Mouse (Mus musculus): ENCODE results near the gene Fancc.

Gene Fancc

GRCm38 (mm10) chr13:63496646-63497582 is at the start of gene Fancc:
Gene Fancc (minus strand): TSS chr13:63497278.
- DNase-seq = peak; percentile 58

GRCm38 (mm10) chr13:63545291-63545690 is 48.2 kb upstream of the Fancc start:
- no peak for DNase-seq

DNA sequence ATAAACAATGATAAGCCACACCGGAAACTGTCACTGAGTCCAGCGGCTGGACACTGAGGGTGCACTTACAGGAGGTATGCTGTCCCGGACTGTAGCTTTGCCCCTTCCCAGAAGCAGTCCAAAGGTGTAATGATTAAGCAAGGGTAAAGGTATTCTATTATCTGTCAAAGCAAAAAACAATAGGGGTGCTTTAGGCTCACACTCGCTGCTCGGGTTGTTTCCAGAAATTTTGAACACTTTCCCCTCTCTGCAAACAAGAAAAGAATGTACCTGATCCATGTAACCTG is 47.8 kb upstream of the Fancc start:
- DNase-seq = no peak

- DNase-seq = no peak
Observed at GRCm38 (mm10) chr13:63544119-63544966, 47.3 kb upstream of the Fancc start.

DNA sequence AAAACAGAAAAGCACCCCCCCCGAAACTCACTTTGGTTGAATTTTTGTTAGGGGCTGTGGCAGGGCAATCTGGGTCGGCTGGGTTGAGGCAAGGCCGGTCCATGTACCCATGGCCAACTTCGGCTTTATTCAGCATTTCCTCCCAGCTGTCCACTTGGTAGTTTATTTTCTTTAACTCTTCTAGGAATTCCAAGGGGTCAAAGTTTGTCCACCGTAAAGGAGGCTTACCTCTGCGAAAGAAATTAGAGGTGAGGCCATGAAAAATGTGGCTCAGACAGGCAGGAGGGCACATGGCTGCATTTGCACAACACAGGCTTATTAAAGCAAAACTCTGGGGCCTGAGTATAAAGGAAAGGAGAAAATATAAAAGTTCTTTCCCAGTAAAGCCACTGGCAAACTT is 46.4 kb upstream of the Fancc start:
- no peak for DNase-seq

GRCm38 (mm10) chr13:63542796-63543384 is 45.8 kb upstream of the Fancc start:
- no peak for DNase-seq

GRCm38 (mm10) chr13:63541510-63541909 is 44.4 kb upstream of the Fancc start:
- no peak for DNase-seq

DNA sequence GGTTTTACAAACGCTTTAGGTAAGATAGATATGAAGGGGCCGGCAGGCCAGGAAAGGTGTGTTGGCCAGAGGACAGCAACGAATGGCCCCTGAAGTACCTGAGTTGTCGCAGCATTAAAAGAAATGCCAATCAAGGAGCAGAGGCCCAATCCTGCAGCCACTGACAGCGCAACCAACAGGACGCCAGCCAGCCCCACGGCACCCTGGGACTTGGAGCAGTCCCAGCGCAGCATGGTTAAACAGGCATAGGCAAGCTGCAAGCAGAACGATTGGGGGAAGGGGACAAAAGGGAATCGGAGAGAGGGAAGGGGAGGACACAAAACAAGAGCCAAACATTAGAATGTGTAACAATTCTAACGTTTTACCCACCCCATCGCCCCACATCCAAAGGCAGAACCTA is 43.5 kb upstream of the Fancc start:
- no peak for DNase-seq

GRCm38 (mm10) chr13:63534981-63535380 is 37.9 kb upstream of the Fancc start:
- no peak for DNase-seq

GRCm38 (mm10) chr13:63530857-63531256 is 33.8 kb upstream of the Fancc start:
- no peak for DNase-seq

GRCm38 (mm10) chr13:63530371-63530764 is 33.3 kb upstream of the Fancc start:
- DNase-seq = no peak

GRCm38 (mm10) chr13:63529602-63530370 is 32.7 kb upstream of the Fancc start:
- DNase-seq = no peak

DNA sequence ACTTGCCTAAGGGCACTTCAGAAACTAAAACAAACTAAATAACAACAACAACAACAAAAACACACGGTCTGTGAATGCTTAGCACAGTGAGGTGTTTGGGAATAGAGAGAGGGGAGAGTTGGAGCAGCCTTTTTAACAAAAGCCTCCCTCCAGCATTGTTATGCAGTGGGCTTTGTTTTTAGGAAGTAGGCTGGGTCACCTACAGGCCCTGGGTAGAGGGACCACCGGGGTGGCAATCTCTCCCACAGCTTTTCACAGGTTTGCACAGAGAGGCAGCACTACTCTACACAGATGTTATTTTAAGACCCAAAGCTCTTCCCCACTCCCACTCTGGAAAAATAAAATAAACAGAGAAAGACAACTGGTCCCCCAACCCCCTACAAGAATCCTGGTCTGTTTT is 31.8 kb upstream of the Fancc start:
- DNase-seq = no peak

- DNase-seq = peak; percentile 59
Observed at GRCm38 (mm10) chr13:63528164-63528675, 31.1 kb upstream of the Fancc start.

DNA sequence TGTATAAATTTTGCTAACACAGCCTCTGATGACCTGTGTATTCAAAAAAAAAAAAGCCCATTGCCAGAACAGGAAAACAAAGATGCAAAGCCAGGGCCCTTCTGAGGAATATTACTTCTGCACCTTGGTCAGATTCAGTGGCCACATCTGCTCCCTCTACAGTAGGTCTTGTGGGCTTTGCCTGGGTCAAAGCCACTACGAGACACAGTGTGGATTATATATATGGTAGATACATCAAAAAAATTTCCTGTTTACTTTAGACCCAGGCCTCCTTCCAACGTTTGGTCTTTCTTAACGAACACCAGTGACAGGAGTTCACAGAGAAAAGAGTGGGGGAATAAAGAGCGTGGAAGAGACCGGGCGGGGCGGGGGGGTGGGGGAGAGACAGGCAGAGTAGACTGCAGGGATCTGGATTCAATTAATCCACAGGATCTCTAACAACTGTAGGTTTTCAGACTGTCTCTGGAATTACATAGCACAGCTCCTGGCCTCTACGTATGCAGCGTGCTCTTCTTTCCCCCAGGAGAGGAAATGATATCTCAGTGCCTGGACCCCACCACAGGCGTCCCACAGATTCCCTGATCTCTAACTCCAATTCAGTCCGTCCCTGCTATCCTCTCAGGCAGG is 28.6 kb upstream of the Fancc start:
- DNase-seq = no peak

GRCm38 (mm10) chr13:63524608-63525570 is 27.8 kb upstream of the Fancc start:
- DNase-seq = peak; percentile 70

DNA sequence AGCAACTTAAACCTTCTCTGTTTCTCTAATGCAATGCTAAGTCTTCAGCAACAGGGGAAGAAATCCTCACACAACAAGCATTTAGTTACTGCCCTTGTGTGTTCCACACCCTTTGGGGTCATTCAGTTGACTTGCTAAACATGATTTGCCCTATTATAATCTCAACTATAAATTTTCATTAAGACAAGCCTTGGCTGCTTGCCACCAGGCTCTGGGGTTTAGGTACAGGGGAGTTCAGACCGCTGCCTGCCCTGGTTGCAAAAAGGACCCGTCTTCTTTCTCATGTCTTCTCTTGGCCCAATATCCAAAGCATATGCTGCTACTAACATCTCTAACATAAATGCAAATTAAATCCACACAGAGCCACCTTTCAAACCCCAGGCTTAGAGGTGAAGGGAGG is 27.0 kb upstream of the Fancc start:
- peak; percentile 45 for DNase-seq

- DNase-seq = no peak
Observed at GRCm38 (mm10) chr13:63522832-63523231, 25.8 kb upstream of the Fancc start.

DNA sequence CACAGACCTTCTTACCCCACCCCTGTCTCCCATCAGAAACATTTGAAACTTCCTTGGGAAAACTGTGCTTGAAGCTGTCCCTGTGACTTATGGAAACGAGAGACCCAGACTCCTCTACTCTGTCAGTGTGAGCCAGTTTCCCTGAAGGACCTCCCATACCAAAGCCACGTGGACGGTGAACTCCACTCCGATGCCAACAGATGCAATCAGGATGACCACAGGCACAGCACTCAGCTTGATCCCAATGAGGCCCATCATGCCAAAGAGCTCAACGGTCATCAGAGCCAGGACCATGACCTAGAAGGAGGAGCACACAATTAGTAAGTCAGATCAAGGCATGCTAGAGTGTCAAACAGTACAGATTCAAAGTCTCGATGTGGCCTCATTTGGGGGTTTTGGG is 23.0 kb upstream of the Fancc start:
- DNase-seq = no peak

DNA sequence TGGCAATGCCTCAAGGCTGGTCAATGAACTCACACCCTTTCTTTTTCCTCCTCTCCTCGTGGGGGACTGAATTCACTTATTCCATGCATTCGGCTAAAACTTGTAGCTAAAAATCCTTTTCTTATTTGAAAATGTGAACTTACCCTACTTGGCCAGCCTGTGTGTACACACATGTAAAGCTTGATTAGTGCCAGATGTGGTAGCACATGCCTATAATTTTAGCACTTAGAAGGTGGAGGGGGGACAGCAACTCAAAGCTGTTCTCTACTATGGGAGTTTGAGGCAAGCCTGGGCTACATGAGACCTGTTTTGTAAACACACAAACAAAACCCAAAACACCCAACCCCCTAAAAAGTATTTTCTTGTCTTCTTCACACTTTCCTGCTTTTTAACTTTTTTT is 19.5 kb upstream of the Fancc start:
- no peak for DNase-seq

DNA sequence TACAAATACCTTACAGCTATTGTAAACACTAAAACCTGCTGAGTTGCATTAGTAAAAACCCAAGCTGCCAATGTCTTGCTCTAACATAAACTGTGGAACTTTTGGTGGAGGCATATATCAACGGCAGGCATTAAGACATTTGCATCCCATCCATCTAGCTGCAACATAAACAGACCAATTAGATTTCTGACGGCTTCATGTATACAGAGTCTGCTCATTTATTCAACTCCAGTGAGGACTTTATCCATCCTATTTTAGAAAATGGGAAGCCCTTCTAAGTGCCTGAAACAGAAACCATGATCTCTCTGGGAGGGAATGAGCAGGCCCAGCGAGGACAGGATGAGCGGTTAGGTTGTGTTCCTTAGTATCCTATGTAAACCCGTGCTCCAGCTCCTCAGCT is 18.5 kb upstream of the Fancc start:
- DNase-seq = no peak

All from kidney, postnatal 10 days (tissue).